ENCODE assay signal across 8 mouse cellular contexts in genomic region chr17:43952661-43953534, GRCm38 (mm10).
A peak's percentile ranks its signal among the peaks of the same experiment; 100 is the strongest.
DNase-seq lines count a peak whose midpoint lies in the region; ATAC-seq lines count a peak whose summit lies in the region.

No protein-coding gene starts in this region.

- H3K9me3 ChIP-seq in heart, embryonic 15.5 days (replicated peaks), result no peaks in the 10 kb centered on the region
- no peaks in the 10 kb centered on the region for H3K9me3 ChIP-seq in limb, embryonic 11.5 days (ENCODE audit: control insufficient read depth, low read length)

- H3K27me3 ChIP-seq in heart, embryonic 15.5 days, result no peaks in the 10 kb centered on the region
- no peaks in the 10 kb centered on the region for H3K27me3 ChIP-seq in limb, embryonic 11.5 days (ENCODE audit: control insufficient read depth, insufficient read depth, low read length)

- ATAC-seq in heart, embryonic 15.5 days (replicated peaks; ENCODE audit: insufficient number of reproducible peaks, insufficient read depth, low FRiP score, low read depth), result peak; percentile 74
- no peak for ATAC-seq in limb, embryonic 11.5 days (ENCODE audit: insufficient number of reproducible peaks, low FRiP score, low TSS enrichment, low read depth)

- DNase-seq in left cerebral cortex, adult 18-20 months (ENCODE audit: low spot score in 2 of 2), result peak; percentile 22 to 38
- no peak for DNase-seq in left cerebral cortex, adult 11 months (ENCODE audit: low spot score)
- DNase-seq in cerebellum, postnatal 14 days, result peak; percentile 54 to 69
- no peak for DNase-seq in limb, embryonic 11.5 days (ENCODE audit: low spot score)
- peak; percentile 55 for DNase-seq in right cerebral cortex, postnatal 14 days
- no peak for DNase-seq in spleen, postnatal 14 days (ENCODE audit: low spot score in 2 of 2)
- DNase-seq in thymus, postnatal 25 days, result no peak

- peak overlapping the region; percentile 70 for H3K27ac ChIP-seq in heart, embryonic 15.5 days
- no peak overlapping the region for H3K27ac ChIP-seq in limb, embryonic 11.5 days (replicated peaks; ENCODE audit: low read depth, low read length)

- WGBS in heart, embryonic 15.5 days, result 21% methylated on average over 15 of the region's 17 CpGs
- WGBS in limb, embryonic 11.5 days, result 43% methylated on average over 16 of the region's 17 CpGs

- peaks cover 21% of the 10 kb centered on the region for H3K4me1 ChIP-seq in heart, embryonic 15.5 days (replicated peaks)
- 0 out of 2 replicates have a peak, but pooled peaks cover 3% of the 10 kb centered on the region for H3K4me1 ChIP-seq in limb, embryonic 11.5 days (ENCODE audit: control insufficient read depth, insufficient read depth, low read length)

- H3K4me2 ChIP-seq in heart, embryonic 15.5 days, result peak overlapping the region; percentile 51
- peak overlapping the region; percentile 22; the same call in 1 of the 2 replicates for H3K4me2 ChIP-seq in limb, embryonic 11.5 days (ENCODE audit: low read depth, severe bottlenecking)

- H3K36me3 ChIP-seq in heart, embryonic 15.5 days, result no peaks in the 10 kb centered on the region
- H3K36me3 ChIP-seq in limb, embryonic 11.5 days (ENCODE audit: control insufficient read depth, insufficient read depth, low read length), result no peaks in the 10 kb centered on the region

- peak overlapping the region; percentile 25 for H3K4me3 ChIP-seq in heart, embryonic 15.5 days
- no peak overlapping the region for H3K4me3 ChIP-seq in limb, embryonic 11.5 days (ENCODE audit: low read depth, low read length)

- peak overlapping the region; percentile 25; the same call in 1 of the 2 replicates for H3K9ac ChIP-seq in heart, embryonic 15.5 days
- H3K9ac ChIP-seq in limb, embryonic 11.5 days (ENCODE audit: low read length), result no peak overlapping the region

Comparison
In these comparisons a context has a peak if more than half of its experiments do, and no peak if none do; other contexts are left out.
1. DNase-seq: peak in left cerebral cortex, adult 18-20 months (2 of 2), cerebellum, postnatal 14 days (2 of 2) and right cerebral cortex, postnatal 14 days (single experiment); none in left cerebral cortex, adult 11 months (single experiment), limb, embryonic 11.5 days (single experiment), spleen, postnatal 14 days (0 of 2) and thymus, postnatal 25 days (single experiment).